Mouse (Mus musculus) urinary bladder, postnatal 14 days (tissue): ENCODE measurements around the gene Tmcc2.
"Not testable (repeated sequence)": the region's sequence is repeated elsewhere in the genome, so short reads cannot be mapped to it uniquely, and the experiment has no call there.

ENCODE experiments used
- DNase-seq: peaks from one replicate; pipeline ENCODE4 v3.0.0; 2021; ENCODE audit warnings: low spot score

Gene Tmcc2

DNA sequence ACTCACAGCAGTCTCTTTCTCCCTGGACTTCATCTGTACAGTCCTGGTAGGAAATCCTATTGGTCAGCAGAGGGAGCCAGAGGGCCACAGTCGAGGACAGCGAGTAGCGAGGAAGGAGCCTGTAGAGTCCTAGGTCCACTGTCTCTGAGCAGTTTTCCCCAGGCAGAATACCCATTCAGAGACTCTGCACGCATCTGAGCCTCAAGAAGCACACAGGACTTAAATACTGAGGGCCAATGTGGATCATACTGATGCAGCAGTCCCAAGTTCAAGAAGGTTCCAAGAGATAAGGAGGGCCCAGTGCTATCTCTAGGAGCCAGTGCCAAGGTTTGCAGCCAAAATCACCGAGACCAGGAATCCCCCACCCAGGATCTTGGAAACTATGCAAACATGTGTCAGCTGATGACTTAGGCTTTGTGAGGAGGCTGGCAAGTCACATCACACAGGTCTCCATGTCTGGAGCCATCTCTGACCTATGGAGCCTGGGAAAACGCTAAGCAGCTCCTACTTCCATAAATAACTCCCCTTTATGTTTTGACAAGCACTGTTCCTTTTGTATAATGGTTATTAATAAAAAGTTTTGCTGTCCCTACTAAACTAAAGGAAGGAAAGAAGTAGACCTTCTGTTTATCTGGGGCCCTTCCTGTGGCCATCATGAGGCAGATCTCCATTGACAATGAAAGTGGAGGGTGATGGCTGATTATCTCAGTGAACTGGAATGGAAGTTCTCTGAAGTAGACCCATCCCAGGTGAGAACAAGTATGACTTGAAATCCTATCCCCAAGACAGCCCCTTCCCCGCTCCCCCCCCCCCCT lies 23.2 kb downstream of the Tmcc2 start:
- peak; percentile 89 for DNase-seq

GRCm38 (mm10) chr1:132366937-132367336 lies 24.1 kb downstream of the Tmcc2 start:
- DNase-seq, result no peak

DNA sequence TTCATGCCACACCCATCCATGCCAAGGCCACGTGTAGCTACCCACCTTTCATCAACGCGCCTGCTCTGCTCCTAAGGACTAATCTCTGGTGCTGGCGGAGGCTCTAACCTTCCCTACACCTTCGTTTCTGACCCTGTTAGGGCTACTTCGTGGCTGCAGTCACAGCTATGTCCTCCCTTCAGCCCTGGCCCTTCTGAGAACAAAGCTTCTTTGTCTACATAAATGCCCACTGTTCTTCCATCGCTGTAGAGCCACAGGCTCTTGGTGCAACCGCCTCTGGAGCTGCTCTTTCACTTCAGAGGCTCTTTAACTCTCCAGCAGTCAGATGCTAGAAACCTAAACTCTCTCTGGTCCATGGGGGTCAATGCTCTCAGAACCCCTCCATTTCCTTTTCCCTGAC lies 24.8 kb downstream of the Tmcc2 start:
- DNase-seq, result no peak

DNA sequence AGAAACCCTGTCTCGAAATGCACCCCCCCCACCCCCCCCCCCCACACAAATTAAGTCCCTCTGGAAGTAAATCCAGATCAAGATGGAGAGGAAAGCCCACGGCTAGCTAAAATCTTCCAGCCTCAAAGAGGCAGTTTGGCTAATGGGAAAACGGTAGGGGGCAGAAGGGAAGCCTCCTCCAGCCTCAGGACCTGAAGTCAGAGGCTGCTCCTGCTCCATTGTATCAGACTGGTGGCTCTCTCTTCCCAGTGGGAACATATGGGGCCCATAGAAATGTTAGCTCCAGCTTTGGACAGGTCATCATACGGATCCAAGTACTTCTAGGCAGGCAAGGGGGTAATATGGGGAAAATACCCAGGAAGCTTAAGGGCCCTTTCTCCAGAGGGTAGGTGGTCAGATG lies 25.4 kb downstream of the Tmcc2 start:
- no peak for DNase-seq

DNA sequence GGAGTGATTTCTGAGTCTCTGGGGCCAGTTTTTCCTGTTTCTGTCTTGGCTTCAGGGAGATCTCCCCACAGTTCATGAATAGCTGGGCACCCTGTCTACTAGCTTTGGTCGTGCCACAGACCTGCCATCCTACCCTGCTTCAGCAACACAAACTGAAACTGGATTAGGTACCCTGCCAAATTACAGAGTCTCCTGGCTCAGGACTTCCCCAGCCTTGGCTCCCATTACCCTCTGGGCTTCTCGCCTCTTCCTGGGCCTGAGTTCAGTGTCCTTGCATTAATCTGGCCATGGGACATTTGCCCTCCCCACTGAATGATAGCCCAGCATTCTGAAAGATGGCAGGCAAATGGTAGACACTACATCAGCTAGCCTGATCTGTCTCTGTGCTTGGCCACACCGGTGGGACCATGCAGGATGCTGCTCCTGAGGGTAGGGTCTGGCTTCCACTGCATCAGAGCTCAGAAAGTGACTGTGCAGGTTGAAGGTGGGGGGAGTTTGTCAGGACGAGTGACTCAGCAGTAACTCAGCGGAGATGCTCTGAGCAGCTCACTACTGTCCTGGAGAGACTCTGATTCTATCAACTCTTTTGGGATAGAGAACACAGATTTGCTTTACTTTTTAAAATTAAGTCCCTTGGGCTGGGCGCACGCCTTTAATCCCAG lies 26.1 kb downstream of the Tmcc2 start:
- DNase-seq, result no peak

DNA sequence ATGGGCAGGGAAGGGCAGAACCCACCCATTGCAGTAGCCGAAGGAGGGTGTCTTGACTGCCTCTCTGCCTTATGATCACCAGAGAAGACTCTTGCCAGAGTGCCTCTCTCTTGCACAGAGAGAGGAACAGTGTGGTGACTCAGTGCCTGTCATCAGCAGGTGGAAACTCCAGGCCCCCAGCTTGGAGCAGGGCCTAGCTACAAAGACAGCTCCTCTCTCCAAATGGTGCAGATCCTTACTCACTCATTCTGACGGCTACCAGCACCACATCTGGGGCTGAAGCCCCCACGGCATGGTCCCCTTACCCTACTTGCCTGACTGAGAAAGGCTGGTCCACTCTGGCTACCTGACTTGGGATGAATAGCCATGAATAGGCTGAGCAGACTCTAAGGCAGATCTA lies 26.7 kb downstream of the Tmcc2 start:
- no peak for DNase-seq

DNA sequence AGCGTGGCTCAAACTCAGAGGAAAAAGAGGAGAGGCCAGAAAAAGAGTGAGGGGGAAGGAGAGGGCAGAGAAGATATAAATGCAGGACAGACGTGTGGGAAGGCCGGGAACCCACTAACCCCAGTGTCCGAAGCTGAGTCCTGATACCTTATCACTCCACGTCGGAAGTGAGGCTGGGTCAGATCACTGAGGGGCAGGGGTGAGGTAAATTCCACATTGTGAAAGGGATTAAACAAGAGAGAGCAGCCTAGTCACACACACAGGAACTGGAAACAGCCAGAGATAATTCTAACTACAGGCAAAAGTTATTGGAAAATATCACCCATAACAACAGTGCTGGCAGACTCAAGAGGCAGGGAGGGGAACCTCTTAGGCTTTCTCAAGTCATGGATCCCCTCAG lies 29.1 kb downstream of the Tmcc2 start:
- DNase-seq, result no peak

- DNase-seq, result no peak
Measured at GRCm38 (mm10) chr1:132356841-132357240, 34.2 kb downstream of the Tmcc2 start.

DNA sequence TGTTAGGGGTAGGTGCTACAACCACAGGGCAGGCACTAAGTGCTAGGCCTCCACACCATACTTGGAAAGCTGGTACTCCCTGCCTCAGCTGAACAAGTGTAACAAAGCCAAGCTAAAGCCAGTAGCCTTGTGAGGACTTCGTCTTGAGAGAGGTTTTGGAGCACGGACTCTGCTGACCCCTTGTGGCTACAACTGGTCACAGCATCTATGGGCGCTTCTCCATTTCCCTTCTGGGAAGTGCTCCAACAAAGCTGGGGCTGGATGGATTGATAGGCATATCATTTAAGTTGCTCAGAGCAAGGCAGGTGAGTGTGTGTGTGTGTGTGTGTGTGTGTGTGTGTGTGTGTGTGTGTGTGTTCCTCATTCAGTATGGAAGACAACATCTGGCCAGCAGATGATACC lies 35.2 kb downstream of the Tmcc2 start:
- peak; percentile 83 for DNase-seq

- DNase-seq, result no peak
Measured at GRCm38 (mm10) chr1:132355162-132355601, 35.9 kb downstream of the Tmcc2 start.

DNA sequence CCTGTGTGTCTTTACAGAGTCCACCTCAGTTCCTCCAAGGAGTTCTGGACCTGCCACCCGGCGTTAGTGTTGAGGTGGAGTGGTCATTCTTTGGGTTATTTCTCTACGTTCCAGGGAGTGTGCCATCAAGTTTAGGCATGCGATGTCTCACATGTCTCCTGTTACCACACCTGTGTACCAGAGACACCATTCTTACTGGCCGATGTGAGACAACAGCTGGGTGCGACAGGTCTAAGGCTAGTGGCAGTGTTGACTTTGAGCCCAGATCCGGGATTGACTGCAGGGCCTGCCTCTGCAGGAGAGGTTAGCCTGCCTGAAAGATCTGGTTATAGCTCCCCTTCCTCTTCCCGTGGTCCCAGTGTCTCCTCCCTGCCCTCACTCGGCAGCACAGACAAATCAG lies 36.8 kb downstream of the Tmcc2 start:
- no peak for DNase-seq

GRCm38 (mm10) chr1:132353389-132353788 lies 37.7 kb downstream of the Tmcc2 start:
- peak; percentile 62 for DNase-seq

- no peak for DNase-seq
Measured at GRCm38 (mm10) chr1:132351058-132351457, 40.0 kb downstream of the Tmcc2 start.

- not testable (repeated sequence) for DNase-seq
Measured at GRCm38 (mm10) chr1:132349601-132350000, 41.5 kb downstream of the Tmcc2 start.

DNA sequence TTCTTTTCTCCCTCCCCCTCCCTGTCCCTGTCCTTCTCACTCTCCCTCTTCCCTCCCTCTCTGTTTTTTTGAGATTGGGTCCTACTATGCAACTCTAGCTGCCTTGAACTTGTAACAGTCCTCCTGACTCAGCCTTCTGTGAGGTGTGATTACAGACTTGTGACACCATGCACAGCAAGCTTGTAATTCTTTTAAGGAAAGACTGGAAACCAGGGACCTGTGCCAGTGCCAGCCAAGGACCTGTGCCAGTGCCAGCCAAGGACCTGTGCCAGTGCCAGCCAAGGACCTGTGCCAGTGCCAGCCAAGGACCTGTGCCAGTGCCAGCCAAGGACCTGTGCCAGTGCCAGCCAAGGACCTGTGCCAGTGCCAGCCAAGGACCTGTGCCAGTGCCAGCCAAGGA lies 42.0 kb downstream of the Tmcc2 start:
- DNase-seq, result not testable (repeated sequence)

DNA sequence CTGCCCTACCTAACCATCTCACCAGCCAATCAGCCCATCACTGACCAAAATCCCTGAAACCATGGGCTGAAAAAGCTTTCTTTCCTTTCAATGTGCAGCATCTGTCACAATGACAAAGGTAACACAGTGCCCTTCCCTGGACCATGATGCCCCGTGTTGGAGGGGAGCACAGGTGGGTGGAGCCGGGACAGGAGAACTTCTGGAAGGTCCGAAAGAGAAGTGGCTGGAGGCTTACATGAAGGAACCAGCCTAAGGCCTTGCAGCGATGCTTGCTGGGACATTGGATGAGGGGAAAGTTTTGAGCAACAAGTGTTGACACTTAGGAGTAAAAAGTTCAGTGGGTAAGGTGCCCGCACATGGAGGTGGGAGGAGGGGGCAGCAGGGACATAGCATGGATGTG lies 42.7 kb downstream of the Tmcc2 start:
- DNase-seq, result no peak

DNA sequence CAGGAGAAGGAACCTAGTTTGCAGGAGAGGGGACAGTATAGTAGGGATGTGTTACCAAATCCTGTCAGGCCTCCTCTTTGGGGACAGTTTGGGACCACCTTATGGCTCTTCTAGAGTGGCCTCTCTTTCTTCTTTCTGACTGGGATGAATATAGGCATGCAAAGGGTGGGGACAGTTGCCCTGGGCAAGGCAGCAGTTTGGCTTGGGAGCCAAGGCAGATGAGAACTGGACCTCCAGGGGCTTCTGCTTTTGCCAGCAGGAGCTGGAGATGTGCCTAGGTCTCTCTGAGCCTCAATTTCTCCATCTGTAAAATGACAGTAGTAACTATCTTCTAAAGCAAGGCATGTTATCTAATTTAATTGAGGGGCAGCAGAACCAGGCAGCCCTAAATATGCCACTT lies 44.1 kb downstream of the Tmcc2 start:
- DNase-seq, result no peak

- DNase-seq, result peak; percentile 53
Measured at GRCm38 (mm10) chr1:132346134-132346851, 44.8 kb downstream of the Tmcc2 start.

GRCm38 (mm10) chr1:132345514-132345913 lies 45.6 kb downstream of the Tmcc2 start:
- DNase-seq, result no peak

DNA sequence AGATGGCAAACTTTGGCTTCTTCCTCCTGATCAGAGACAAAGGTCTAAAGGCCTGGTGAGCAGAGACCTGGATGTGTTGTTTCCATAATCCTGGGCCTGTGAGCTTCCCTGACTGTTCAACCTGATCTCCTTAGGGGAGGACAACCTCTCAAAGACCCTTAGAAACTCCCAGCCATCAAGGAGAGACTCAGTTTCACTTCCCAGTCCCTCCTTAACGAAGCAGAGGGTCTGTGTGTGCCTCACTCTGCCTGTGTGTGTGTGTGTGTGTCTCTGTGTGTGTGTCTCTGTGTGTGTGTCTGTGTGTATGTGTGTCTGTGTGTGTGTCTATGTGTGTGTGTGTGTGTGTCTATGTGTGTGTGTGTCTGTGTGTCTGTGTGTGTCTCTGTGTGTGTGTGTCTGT lies 47.4 kb downstream of the Tmcc2 start:
- no peak for DNase-seq

DNA sequence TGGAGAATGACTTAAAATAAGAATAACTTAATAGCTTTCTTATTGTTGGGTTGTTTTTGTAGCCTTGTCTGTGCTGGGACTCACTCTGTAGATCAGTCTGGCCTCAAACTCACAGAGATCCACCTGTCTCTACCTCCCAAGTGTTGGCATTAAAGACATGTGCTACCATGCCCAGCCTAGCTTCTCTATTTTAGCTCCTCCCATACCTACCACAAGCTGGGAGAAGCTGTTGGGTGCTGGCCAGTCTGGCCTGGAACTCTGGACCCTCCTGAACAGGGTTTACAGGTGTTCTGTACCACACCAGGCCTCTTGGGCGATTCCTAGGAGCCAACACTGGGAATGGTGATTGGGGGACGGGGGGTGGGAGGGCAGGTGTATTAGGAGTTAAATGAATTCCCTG lies 47.9 kb downstream of the Tmcc2 start:
- no peak for DNase-seq

DNA sequence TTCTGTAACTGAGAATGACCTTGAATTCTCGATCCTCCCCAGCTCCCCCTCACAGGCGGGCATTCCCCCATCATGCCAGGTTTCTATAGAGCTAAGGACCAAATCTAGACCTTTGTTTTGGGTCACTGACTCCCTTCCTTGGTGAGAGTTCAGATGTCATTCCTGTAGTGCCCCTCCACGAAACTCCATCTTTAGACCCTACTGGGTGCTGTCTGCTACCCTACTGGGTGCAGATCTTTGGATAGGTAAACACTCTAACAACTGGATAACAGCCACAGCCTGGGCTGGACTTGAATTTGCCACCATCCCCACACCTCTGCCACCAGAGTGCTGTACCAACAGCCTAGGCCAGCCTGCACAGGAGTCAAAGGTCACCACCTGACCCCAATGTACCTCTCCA lies 48.6 kb downstream of the Tmcc2 start:
- DNase-seq, result no peak
